Mouse (Mus musculus) kidney, embryonic 16.5 days (tissue): ENCODE results near the gene Platr17. TPM values are rescaled to one million over a fixed set of nuclear protein-coding genes. Genes with fewer than 3 reads are reported as not detected.
"Not testable (repeated sequence)": the region's sequence is repeated elsewhere in the genome, so short reads cannot be mapped to it uniquely, and the experiment has no call there.

Experiments used
- ATAC-seq: fragments of 200-750 bp; cut with Nextera tagmentation; 2 replicates; pipeline ENCODE4 v1.8.0; 2017; ENCODE audit warnings: moderate TSS enrichment; ENCODE audit not compliant: low FRiP score, low TSS enrichment
- H3K27ac ChIP-seq: fragments of 300-500 bp; sonication (generic); 2 replicates; pipeline ENCODE4 v1.5.1; 2014; ENCODE audit warnings: low read length
- H3K27me3 ChIP-seq: fragments of 300-500 bp; sonication (generic); 2 replicates; pipeline ENCODE4 v1.6.1; 2014; ENCODE audit warnings: low read length, control low read depth, mixed read lengths; ENCODE audit not compliant: insufficient read depth
- H3K36me3 ChIP-seq: fragments of 300-500 bp; sonication (generic); 2 replicates; pipeline ENCODE4 v1.6.1; 2014; ENCODE audit warnings: low read length, control low read depth, mixed read lengths; ENCODE audit not compliant: insufficient read depth
- H3K4me1 ChIP-seq: fragments of 300-500 bp; sonication (generic); 2 replicates; pipeline ENCODE4 v1.6.1; 2014; ENCODE audit warnings: low read length, control low read depth, mixed read lengths; ENCODE audit not compliant: insufficient read depth
- H3K4me2 ChIP-seq: fragments of 300-500 bp; sonication (generic); replicated peaks from 2 replicates; pipeline ENCODE4 v1.6.1; 2014; ENCODE audit warnings: low read depth, low read length
- H3K4me3 ChIP-seq: fragments of 300-500 bp; sonication (generic); 2 replicates; pipeline ENCODE4 v1.5.1; 2014; ENCODE audit warnings: mild to moderate bottlenecking, low read length
- H3K9ac ChIP-seq: fragments of 300-500 bp; sonication (generic); replicated peaks from 2 replicates; pipeline ENCODE4 v1.6.1; 2014; ENCODE audit warnings: low read length
- H3K9me3 ChIP-seq: fragments of 300-500 bp; sonication (generic); 2 replicates; pipeline ENCODE4 v1.6.1; 2016; ENCODE audit warnings: low read length, control low read depth
- WGBS: fragments of 180-500 bp; shearing (Covaris S2); extraction: QIAGEN DNeasy Blood & Tissue Kit; methylation state at CpG from one replicate; pipeline ENCODE4 v1.1.7; 2014; 5-methylcytosine and 5-hydroxymethylcytosine counted together
- polyA plus RNA-seq: library from polyadenylated mRNA; unstranded; fragments of >200 nt; fragmentation: Nextera tagmentation; extraction: Ambion mirVana; gene quantifications from 2 replicates; pipeline ENCODE4 v1.2.1, GENCODE M21; 2015

The Platr17 gene
- polyA plus RNA-seq, 1 experiment from 2014 or later = 0.22 TPM

- no peaks in the 10 kb centered on the region for H3K27me3 ChIP-seq
- no peak overlapping the region for H3K4me2 ChIP-seq
- H3K36me3 ChIP-seq = no peaks in the 10 kb centered on the region
- no peak overlapping the region for H3K27ac ChIP-seq
- no peak overlapping the region for H3K9ac ChIP-seq
- no peak overlapping the region for H3K4me3 ChIP-seq
- ATAC-seq = no peak
- H3K9me3 ChIP-seq = no peaks in the 10 kb centered on the region
- no peaks in the 10 kb centered on the region for H3K4me1 ChIP-seq
- 63% methylated on average over 4 of the region's 4 CpGs for WGBS
Observed at GRCm38 (mm10) chr17:33901653-33902052, 3.3 kb upstream of the Platr17 start.

GRCm38 (mm10) chr17:33902079-33902478 lies 2.9 kb upstream of the Platr17 start:
- H3K4me1 ChIP-seq = no peaks in the 10 kb centered on the region
- H3K4me3 ChIP-seq = no peak overlapping the region
- WGBS = 22% methylated on average over 4 of the region's 4 CpGs
- no peaks in the 10 kb centered on the region for H3K9me3 ChIP-seq
- H3K27me3 ChIP-seq = no peaks in the 10 kb centered on the region
- no peak overlapping the region for H3K27ac ChIP-seq
- no peak overlapping the region for H3K4me2 ChIP-seq
- no peak overlapping the region for H3K9ac ChIP-seq
- ATAC-seq = no peak
- H3K36me3 ChIP-seq = no peaks in the 10 kb centered on the region

- Histone ChIP-seq H3K9me3 (no peaks in the 10 kb centered on the region), H3K4me1 (no peaks in the 10 kb centered on the region), H3K9ac (no peak overlapping the region), H3K4me2 (no peak overlapping the region), H3K27ac (no peak overlapping the region), H3K4me3 (no peak overlapping the region), H3K27me3 (no peaks in the 10 kb centered on the region), H3K36me3 (no peaks in the 10 kb centered on the region)
- no peak for ATAC-seq
- 76% methylated on average over 7 of the region's 7 CpGs for WGBS
Observed at GRCm38 (mm10) chr17:33902491-33902890, 2.4 kb upstream of the Platr17 start.

- H3K36me3 ChIP-seq, H3K4me3 ChIP-seq, H3K4me1 ChIP-seq, H3K9me3 ChIP-seq, H3K27ac ChIP-seq, ATAC-seq, H3K27me3 ChIP-seq, H3K4me2 ChIP-seq, H3K9ac ChIP-seq: not testable (repeated sequence)
- WGBS = 73% methylated on average over 6 of the region's 6 CpGs
Observed at GRCm38 (mm10) chr17:33903911-33904651, 854 bp upstream of the Platr17 start.

- H3K9ac ChIP-seq = peak overlapping the region; percentile 77
- under 1% methylated on average over 44 of the region's 44 CpGs for whole genome bisulfite sequencing
- peaks cover 30% of the 10 kb centered on the region for H3K4me1 ChIP-seq
- H3K36me3 ChIP-seq = peaks cover 20% of the 10 kb centered on the region
- peak overlapping the region; percentile 90 for H3K27ac ChIP-seq
- peak; percentile 40 for ATAC-seq
- peak overlapping the region; percentile 93 for H3K4me3 ChIP-seq
- no peaks in the 10 kb centered on the region for H3K9me3 ChIP-seq
- H3K27me3 ChIP-seq = no peaks in the 10 kb centered on the region
- peak overlapping the region; percentile 87 for H3K4me2 ChIP-seq
Observed at GRCm38 (mm10) chr17:33908331-33909076, 3.6 kb downstream of the Platr17 start.

GRCm38 (mm10) chr17:33909077-33909868 lies 4.3 kb downstream of the Platr17 start, which contains the start of gene Daxx:
Gene Daxx, plus strand, starts transcription at chr17:33909414.
- H3K4me3 ChIP-seq = peak within 1 kb of the TSS; percentile 93
- H3K9ac ChIP-seq = peak within 1 kb of the TSS; percentile 92
- H3K36me3 ChIP-seq = peaks cover 28% of the 10 kb centered on the region
- no peaks in the 10 kb centered on the region for H3K27me3 ChIP-seq
- peak within 1 kb of the TSS; percentile 92 for H3K27ac ChIP-seq
- ATAC-seq = peak; percentile 96
- peaks cover 30% of the 10 kb centered on the region for H3K4me1 ChIP-seq
- H3K9me3 ChIP-seq = no peaks in the 10 kb centered on the region
- WGBS = under 1% methylated on average over 68 of the region's 68 CpGs
- peak within 1 kb of the TSS; percentile 87 for H3K4me2 ChIP-seq

- peak; percentile 2 for ATAC-seq
- peak overlapping the region; percentile 92 for H3K9ac ChIP-seq
- H3K4me3 ChIP-seq = peak overlapping the region; percentile 93
- WGBS = 0% methylated on average over 14 of the region's 14 CpGs
- H3K36me3 ChIP-seq = peaks cover 34% of the 10 kb centered on the region
- H3K4me1 ChIP-seq = peaks cover 36% of the 10 kb centered on the region
- no peaks in the 10 kb centered on the region for H3K27me3 ChIP-seq
- H3K27ac ChIP-seq = peak overlapping the region; percentile 92
- peak overlapping the region; percentile 77 for H3K4me2 ChIP-seq
- no peaks in the 10 kb centered on the region for H3K9me3 ChIP-seq
Observed at GRCm38 (mm10) chr17:33909869-33910250, 4.9 kb downstream of the Platr17 start.

- WGBS = 51% methylated on average over 11 of the region's 11 CpGs
Observed at GRCm38 (mm10) chr17:33910346-33911051, 5.6 kb downstream of the Platr17 start.

More at GRCm38 (mm10) chr17:33910346-33911051, 5.6 kb downstream of the Platr17 start:
- Histone ChIP-seq H3K27ac (peak overlapping the region; percentile 92), H3K4me1 (peaks cover 42% of the 10 kb centered on the region), H3K4me2 (peak overlapping the region; percentile 77), H3K36me3 (peaks cover 35% of the 10 kb centered on the region), H3K9me3 (no peaks in the 10 kb centered on the region), H3K9ac (peak overlapping the region; percentile 92), H3K4me3 (peak overlapping the region; percentile 93), H3K27me3 (no peaks in the 10 kb centered on the region)
- ATAC-seq = no peak
